Comparison of ENCODE assay signal across 10 mouse cellular contexts in genomic region chr2:158614418-158614955, GRCm38 (mm10). TPM values are rescaled to one million over a fixed set of nuclear protein-coding genes. Genes with fewer than 3 reads are reported as not detected.
DNase-seq lines count a peak whose midpoint lies in the region; ATAC-seq lines count a peak whose summit lies in the region.
"Had no signal": no experiment of that assay in that cellular context is flagged by ENCODE, and none has a peak within 500 bp of the region (broad histone marks: within the 10 kb centered on the region; RNA-seq: fewer than 3 reads in every experiment).

No protein-coding gene starts in this region.

- peaks cover 100% of the 10 kb centered on the region for H3K27me3 ChIP-seq in heart, embryonic 10.5 days (ENCODE audit: insufficient read depth, poor library complexity, severe bottlenecking)
- H3K27me3 ChIP-seq in megakaryocyte, embryonic 14.5 days (replicated peaks): peaks cover 98% of the 10 kb centered on the region

- H3K9me3 ChIP-seq in heart, embryonic 10.5 days: no peaks in the 10 kb centered on the region
- H3K9me3 ChIP-seq in megakaryocyte, embryonic 14.5 days: peaks cover 4% of the 10 kb centered on the region

- peak; percentile 21; the same call in 1 of the 2 replicates for ATAC-seq in granulocyte monocyte progenitor cell, adult 5-6 weeks (replicated peaks; ENCODE audit: poor library complexity, severe bottlenecking)
- ATAC-seq in frontal cortex, adult (ENCODE audit: low TSS enrichment): no peak

- 3% methylated on average over 47 of the region's 47 CpGs for WGBS in heart, embryonic 10.5 days

- H3K4me3 ChIP-seq in heart, embryonic 10.5 days: peak overlapping the region; percentile 40
- peak overlapping the region; percentile 85 for H3K4me3 ChIP-seq in megakaryocyte, embryonic 14.5 days (replicated peaks)

- no peaks in the 10 kb centered on the region for H3K36me3 ChIP-seq in heart, embryonic 10.5 days
- no peaks in the 10 kb centered on the region for H3K36me3 ChIP-seq in megakaryocyte, embryonic 14.5 days (replicated peaks; ENCODE audit: low read length)

- H3K4me1 ChIP-seq in heart, embryonic 10.5 days: peaks cover 49% of the 10 kb centered on the region
- H3K4me1 ChIP-seq in megakaryocyte, embryonic 14.5 days: peaks cover 64% of the 10 kb centered on the region

- no peak overlapping the region for H3K27ac ChIP-seq in heart, embryonic 10.5 days
- H3K27ac ChIP-seq: macrophage had no signal

- DNase-seq in heart, embryonic 10.5 days (ENCODE audit: low spot score): no peak
- DNase-seq in heart, adult 8-10 months (ENCODE audit: low spot score): no peak
- peak; percentile 25 for DNase-seq in CD4-positive helper T cell, adult 2 months (ENCODE audit: low read depth, low spot score)
- DNase-seq in adipocyte (ENCODE audit: low spot score): no peak
- DNase-seq in T-cell, adult 2 months (ENCODE audit: low spot score): no peak
- DNase-seq: heart, postnatal 14 days had no signal

RNA-seq across cellular contexts. Expression of gene Slc32a1, which starts 3.9 kb away (rescaled TPM):
- not detected in 2 replicates for polyA plus RNA-seq in heart, embryonic 10.5 days (2016; fragmentation: Nextera tagmentation; extraction: Ambion mirVana)
- total RNA-seq in heart, adult 8-10 months (2022): not detected
- not detected in 2 replicates for total RNA-seq in granulocyte monocyte progenitor cell, adult 5-6 weeks (2014; fragmentation: Nextera tagmentation)
- total RNA-seq in granulocyte monocyte progenitor cell, adult 5-6 weeks (2017): not detected in 2 replicates
- 1.6 and 1.9 TPM in 2 replicates for polyA plus RNA-seq in megakaryocyte, embryonic 14.5 days (2012; ENCODE audit: insufficient read depth, low replicate concordance)
- total RNA-seq: heart, postnatal 14 days had no signal

RNA-seq across cellular contexts. Expression of gene Actr5, which starts 10.2 kb away (rescaled TPM):
- polyA plus RNA-seq in heart, embryonic 10.5 days (2016; fragmentation: Nextera tagmentation; extraction: Ambion mirVana): 8.5 and 12.7 TPM in 2 replicates
- 1 to 10 TPM; 5.0 to 6.4 (median 6.3) TPM for total RNA-seq in heart, adult 8-10 months (2022)
- 15.6 and 18.5 TPM in 2 replicates for total RNA-seq in granulocyte monocyte progenitor cell, adult 5-6 weeks (2014; fragmentation: Nextera tagmentation)
- total RNA-seq in granulocyte monocyte progenitor cell, adult 5-6 weeks (2017): 15.8 and 21.6 TPM in 2 replicates
- polyA plus RNA-seq in megakaryocyte, embryonic 14.5 days (2012; ENCODE audit: insufficient read depth, low replicate concordance): 2.1 and 5.7 TPM in 2 replicates

RNA-seq across cellular contexts. Expression of gene Ppp1r16b, which starts 50.7 kb away (rescaled TPM):
- polyA plus RNA-seq in heart, embryonic 10.5 days (2016; fragmentation: Nextera tagmentation; extraction: Ambion mirVana): 4.1 and 4.7 TPM in 2 replicates
- total RNA-seq in heart, adult 8-10 months (2022): 10 to 100 TPM in 2 of 4 experiments, 1 to 10 TPM in 2; 7.8 to 12.3 (median 10.1) TPM
- 0.21 TPM in 1 of 2 replicates, not detected in the other for total RNA-seq in granulocyte monocyte progenitor cell, adult 5-6 weeks (2014; fragmentation: Nextera tagmentation)
- total RNA-seq in granulocyte monocyte progenitor cell, adult 5-6 weeks (2017): 0.31 TPM in 1 of 2 replicates, not detected in the other
- 1.6 and 3.6 TPM in 2 replicates for polyA plus RNA-seq in megakaryocyte, embryonic 14.5 days (2012; ENCODE audit: insufficient read depth, low replicate concordance)

Comparison
In these comparisons a context has a peak if more than half of its experiments do, and no peak if none do; other contexts are left out.
1. RNA of gene Ppp1r16b, which starts 50.7 kb away (total RNA-seq): 7.8 to 12.3 TPM in heart, adult 8-10 months; 0.21 to 0.31 TPM in granulocyte monocyte progenitor cell, adult 5-6 weeks; every median in the first group is over 4 times any median in the second.